ENCODE assay signal across 17 mouse cellular contexts in genomic region chr15:75317255-75317654, GRCm38 (mm10). TPM values are rescaled to one million over a fixed set of nuclear protein-coding genes. Genes with fewer than 3 reads are reported as not detected.
DNase-seq lines count a peak whose midpoint lies in the region; ATAC-seq and TF ChIP-seq lines count a peak whose summit lies in the region.
"Had no signal": no experiment of that assay in that cellular context is flagged by ENCODE, and none has a peak within 500 bp of the region (broad histone marks: within the 10 kb centered on the region; RNA-seq: fewer than 3 reads in every experiment).

No protein-coding gene starts in this region.

- H3K4me2 ChIP-seq in liver, embryonic 12.5 days: no peak overlapping the region
- H3K4me2 ChIP-seq: hindbrain, embryonic 13.5 days; liver, embryonic 15.5 days; neural tube, embryonic 15.5 days had no signal

- no peaks in the 10 kb centered on the region for H3K27me3 ChIP-seq in liver, adult 2 months (ENCODE audit: control insufficient read depth, insufficient read depth, low read length)
- H3K27me3 ChIP-seq in liver, embryonic 12.5 days (replicated peaks): no peaks in the 10 kb centered on the region
- H3K27me3 ChIP-seq: hindbrain, embryonic 13.5 days; liver, embryonic 15.5 days; neural tube, embryonic 15.5 days had no signal

- no peak for ATAC-seq in liver, embryonic 12.5 days
- ATAC-seq: forebrain, embryonic 16.5 days had no signal

- no peak for TF ChIP-seq POLR2A in liver, adult 2 months (IDR thresholded peaks at IDR 0.05; ENCODE audit: extremely low read depth, insufficient read depth, low read length)

- H3K9ac ChIP-seq in liver, adult 2 months (ENCODE audit: low read depth, low read length): no peak overlapping the region
- no peak overlapping the region for H3K9ac ChIP-seq in liver, embryonic 12.5 days
- H3K9ac ChIP-seq: hindbrain, embryonic 13.5 days; liver, embryonic 15.5 days; neural tube, embryonic 15.5 days had no signal

- peaks cover 28% of the 10 kb centered on the region for H3K4me1 ChIP-seq in liver, adult 2 months (ENCODE audit: control insufficient read depth, insufficient read depth, low read length)
- H3K4me1 ChIP-seq in liver, embryonic 12.5 days: no peaks in the 10 kb centered on the region
- H3K4me1 ChIP-seq: hindbrain, embryonic 13.5 days; liver, embryonic 15.5 days; neural tube, embryonic 15.5 days had no signal

- peak overlapping the region; percentile 12; the same call in 1 of the 2 replicates for H3K27ac ChIP-seq in liver, adult 2 months (replicated peaks; ENCODE audit: insufficient read depth, low read depth, low read length)
- H3K27ac ChIP-seq in liver, embryonic 12.5 days: no peak overlapping the region
- H3K27ac ChIP-seq: hindbrain, embryonic 13.5 days; liver, embryonic 15.5 days; neural tube, embryonic 15.5 days had no signal

- DNase-seq in cerebellum, postnatal 10 days: peak; percentile 5 to 8
- DNase-seq in cerebellum, adult 11 months: no peak
- peak; percentile 83 for DNase-seq in liver, adult 2 months (ENCODE audit: extremely low read depth, low read depth, low spot score)
- DNase-seq in R1 (ENCODE audit: low read depth, low spot score): peak; percentile 44
- DNase-seq in retina, postnatal 1 day: peak; percentile 15
- no peak for DNase-seq in frontal cortex, adult 2 months (ENCODE audit: extremely low spot score in 1 of 2, low spot score in 1 of 2)
- DNase-seq in layer of hippocampus, adult 18-20 months (ENCODE audit: low spot score in 2 of 2): no peak
- DNase-seq: layer of hippocampus, postnatal 36 days; spleen, adult 18-20 months; thymus, adult 2 months had no signal

- no peak overlapping the region for H3K4me3 ChIP-seq in liver, adult 2 months (ENCODE audit: insufficient read depth, low read depth, low read length)
- H3K4me3 ChIP-seq in liver, embryonic 12.5 days: no peak overlapping the region
- H3K4me3 ChIP-seq: hindbrain, embryonic 13.5 days; liver, embryonic 15.5 days; neural tube, embryonic 15.5 days had no signal

- peak; percentile 63 for TF ChIP-seq CTCF in liver, adult 2 months (IDR thresholded peaks at IDR 0.05; ENCODE audit: low read depth, low read length)

- no peaks in the 10 kb centered on the region for H3K79me2 ChIP-seq in liver, adult 2 months (ENCODE audit: control insufficient read depth, insufficient read depth, low read length)

- peaks cover 8% of the 10 kb centered on the region; the same call in 1 of the 2 replicates for H3K9me3 ChIP-seq in liver, embryonic 12.5 days (replicated peaks)
- H3K9me3 ChIP-seq: liver, embryonic 15.5 days had no signal

- no peaks in the 10 kb centered on the region for H3K36me3 ChIP-seq in liver, adult 2 months (ENCODE audit: control insufficient read depth, insufficient read depth, low read length)
- H3K36me3 ChIP-seq in liver, embryonic 12.5 days: no peaks in the 10 kb centered on the region
- H3K36me3 ChIP-seq: hindbrain, embryonic 13.5 days; liver, embryonic 15.5 days; neural tube, embryonic 15.5 days had no signal

- 17% methylated on average over 2 of the region's 2 CpGs for WGBS in liver, adult 2 months
- 37% methylated on average over 2 of the region's 2 CpGs for WGBS in liver, embryonic 12.5 days (ENCODE audit: insufficient replicate concordance)

RNA-seq across cellular contexts. Expression of gene Ly6f, which starts 49.0 kb away (rescaled TPM):
- 0.65 TPM in 1 of 2 replicates, not detected in the other for total RNA-seq in liver, adult 2 months (2014; rRNA removed)
- polyA plus RNA-seq in liver, adult 2 months (2012; rRNA removed): 0.15 and 0.40 TPM in 2 replicates
- polyA plus RNA-seq in liver, embryonic 12.5 days (2016; fragmentation: Nextera tagmentation; extraction: Ambion mirVana): 0.15 and 0.17 TPM in 2 replicates
- not detected in 2 replicates for polyA plus RNA-seq in frontal cortex, adult 2 months (2012; rRNA removed)
- total RNA-seq in layer of hippocampus, adult 18-20 months (2021): not detected
- total RNA-seq: heart, adult 8-10 months; layer of hippocampus, postnatal 36 days had no signal
- polyA plus RNA-seq: embryonic facial prominence, embryonic 11.5 days; forebrain, embryonic 16.5 days; hindbrain, embryonic 13.5 days; liver, embryonic 15.5 days; neural tube, embryonic 15.5 days; thymus, adult 2 months had no signal

Comparison
In these comparisons a context has a peak if more than half of its experiments do, and no peak if none do; other contexts are left out.
1. DNase-seq: peak in cerebellum, postnatal 10 days (2 of 2), liver, adult 2 months (single experiment), R1 (single experiment) and retina, postnatal 1 day (single experiment); none in cerebellum, adult 11 months (single experiment), frontal cortex, adult 2 months (0 of 2) and layer of hippocampus, adult 18-20 months (0 of 2).